Mouse (Mus musculus) lung, postnatal 25 days (tissue): ENCODE results near the gene Enpp6.

Experiments
- DNase-seq: peaks from one replicate; pipeline ENCODE4 v3.0.0; 2022; ENCODE audit warnings: low spot score

Enpp6 gene

DNA sequence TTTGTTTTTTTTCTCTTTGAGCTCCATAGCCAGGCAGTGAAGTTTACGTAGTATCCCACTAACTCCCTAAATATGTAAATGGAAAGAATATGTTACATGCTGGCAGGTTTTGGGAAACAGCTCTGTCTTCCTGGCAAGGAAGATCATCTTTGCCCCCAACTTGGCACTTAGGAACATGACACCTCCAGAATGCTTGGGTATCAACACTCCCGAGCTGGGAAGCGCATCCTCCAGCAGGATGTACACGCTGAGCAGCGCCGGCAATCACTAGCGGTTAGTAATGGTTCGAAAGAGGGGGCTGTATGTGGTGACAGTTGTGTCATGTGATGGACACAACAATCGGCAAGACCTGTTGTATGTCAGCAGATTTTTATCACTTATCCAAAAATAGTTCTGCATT is 80.4 kb downstream of the Enpp6 start:
- no peak for DNase-seq

DNA sequence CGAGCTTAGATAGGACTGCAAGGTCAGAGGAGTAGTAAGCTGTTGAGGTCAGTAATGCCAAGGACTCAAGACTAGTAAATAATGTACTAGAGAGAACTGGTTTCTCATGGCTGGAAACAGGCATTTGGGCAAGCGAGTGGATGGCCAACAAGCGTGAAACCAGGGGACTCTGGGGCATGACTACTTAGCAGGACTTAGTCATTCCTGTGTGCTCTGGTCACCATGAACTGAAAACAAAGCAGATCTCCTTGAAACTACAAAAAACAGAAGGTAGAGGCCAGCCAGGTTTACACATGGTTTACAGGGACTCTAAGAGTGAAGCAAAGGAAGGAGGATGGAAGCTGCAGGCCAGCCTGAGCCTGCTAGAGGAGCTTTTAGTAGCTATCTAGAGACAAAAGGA is 82.9 kb downstream of the Enpp6 start:
- DNase-seq: no peak

DNA sequence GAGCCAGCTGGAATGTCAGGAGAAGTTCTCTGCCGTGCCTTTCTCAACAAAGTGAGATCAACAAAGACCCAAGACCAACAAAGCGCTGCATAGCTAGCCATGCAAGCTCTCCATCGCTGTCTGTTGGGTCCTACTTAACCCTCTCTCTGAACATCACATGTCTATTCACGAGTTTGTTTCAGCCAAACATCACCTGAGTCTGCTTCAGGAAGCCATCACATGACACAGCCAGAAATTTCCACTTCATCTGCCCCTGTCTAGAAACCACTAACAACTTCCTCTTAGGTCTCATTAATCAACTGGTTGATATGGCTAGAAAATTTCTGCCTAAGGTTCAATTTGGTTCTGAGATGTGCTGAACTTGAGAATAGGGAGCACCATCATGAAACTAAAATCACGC is 85.3 kb downstream of the Enpp6 start:
- no peak for DNase-seq

DNA sequence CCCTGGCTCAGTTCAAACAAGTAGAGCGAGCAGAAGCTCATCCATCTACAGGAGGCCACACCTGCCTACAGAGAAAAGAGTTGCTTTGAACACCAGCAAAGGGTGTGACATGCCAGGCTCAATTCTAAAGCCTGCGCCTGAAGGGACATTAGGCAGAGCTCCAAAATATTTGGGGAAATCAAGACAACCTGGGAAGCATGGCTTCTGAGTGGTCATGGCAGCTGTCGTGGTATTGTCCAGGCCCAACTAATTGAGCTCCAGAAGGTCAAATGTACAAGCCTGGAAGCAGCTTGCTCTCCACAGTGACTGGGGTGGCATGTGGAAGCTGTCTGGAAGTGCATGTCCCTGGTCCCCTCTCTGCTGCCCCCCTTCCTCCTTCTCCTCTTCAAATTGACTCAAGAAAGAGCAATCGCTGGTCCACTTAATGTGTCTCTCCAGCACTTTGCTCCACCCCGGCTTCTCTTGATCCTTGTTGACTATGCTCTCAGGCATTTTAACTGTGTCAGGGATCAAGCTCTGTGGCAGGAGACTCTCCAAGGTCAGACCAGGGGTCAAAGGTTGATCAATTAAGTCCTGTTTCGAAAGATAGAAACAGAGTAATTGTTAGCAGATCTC is 89.4 kb downstream of the Enpp6 start:
- DNase-seq: peak; percentile 10

DNA sequence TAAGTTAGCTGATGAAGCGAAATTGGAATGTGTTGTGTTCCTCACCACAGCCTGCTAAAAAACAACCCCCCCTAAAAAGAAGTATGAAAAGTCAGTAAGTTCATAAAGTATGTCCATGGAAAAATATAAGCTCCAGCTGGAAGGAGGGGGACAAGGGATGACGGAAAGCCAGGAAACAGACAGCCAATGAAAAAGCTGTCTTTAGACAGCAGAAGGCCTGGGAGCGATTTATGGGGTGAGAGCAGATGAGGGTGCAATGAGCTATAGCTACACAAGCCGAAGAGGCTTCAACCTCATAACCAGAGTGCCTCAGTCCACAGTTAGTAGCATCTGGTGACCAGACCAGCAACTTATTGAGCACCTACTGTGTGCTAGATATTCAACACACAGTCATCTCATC is 93.3 kb downstream of the Enpp6 start:
- DNase-seq: no peak

DNA sequence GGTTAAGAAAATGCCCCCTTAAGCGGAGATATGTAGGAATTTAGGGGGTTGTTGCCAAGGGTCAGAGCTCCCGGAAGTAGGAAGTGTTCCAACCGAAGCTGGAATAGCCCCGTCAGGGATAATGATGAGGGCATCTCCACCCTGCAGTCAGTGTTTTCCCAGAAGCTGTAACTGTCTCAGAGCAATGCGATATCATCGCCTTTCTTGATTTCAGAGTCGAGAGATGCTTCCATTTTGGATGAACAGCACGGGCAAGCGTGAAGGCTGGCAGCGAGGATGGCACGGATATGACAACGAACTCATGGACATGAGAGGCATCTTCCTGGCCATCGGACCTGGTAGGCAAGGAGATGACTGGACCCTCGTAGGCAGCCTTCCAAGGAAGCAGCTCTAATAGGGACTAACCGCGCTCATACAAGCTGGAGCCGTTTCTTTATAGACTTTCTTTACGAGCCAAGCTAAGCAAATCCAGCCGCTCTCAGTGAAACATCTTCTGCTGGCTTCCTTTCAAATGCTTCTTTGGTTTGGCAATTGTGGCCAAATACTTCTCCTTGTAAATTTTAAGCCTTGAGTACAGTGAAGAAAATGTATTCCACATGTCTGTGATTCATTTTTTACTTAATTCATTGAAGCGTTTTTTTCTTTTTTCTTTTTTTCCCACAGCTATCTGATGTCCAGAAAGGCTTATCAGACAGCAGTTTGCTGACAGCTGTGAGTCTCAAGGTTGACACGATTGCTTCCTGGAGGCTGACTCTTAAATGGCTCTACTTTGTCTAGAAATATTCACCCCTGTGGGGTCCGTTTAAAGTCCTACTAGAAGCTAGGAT is 95.7 kb downstream of the Enpp6 start:
- DNase-seq: no peak

DNA sequence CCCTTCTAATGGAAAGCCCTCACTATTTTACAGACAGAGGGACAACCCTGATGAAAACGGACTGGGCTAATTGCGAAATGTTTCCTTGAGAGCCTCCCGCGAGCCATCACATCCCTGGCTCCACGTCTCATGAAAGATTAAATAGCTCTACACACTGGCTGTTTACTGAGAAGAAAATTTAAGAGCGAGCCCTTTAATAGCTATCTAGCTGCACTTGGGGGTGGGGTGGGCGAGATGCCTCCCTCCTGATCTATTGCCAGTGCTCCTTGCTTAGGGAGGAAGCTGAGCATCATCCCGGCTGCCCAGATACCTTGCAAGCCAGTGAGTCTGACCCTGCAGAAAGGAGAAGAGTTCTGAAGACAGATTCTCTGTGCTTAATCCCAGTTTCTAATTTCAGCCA is 103.3 kb downstream of the Enpp6 start:
- no peak for DNase-seq

DNA sequence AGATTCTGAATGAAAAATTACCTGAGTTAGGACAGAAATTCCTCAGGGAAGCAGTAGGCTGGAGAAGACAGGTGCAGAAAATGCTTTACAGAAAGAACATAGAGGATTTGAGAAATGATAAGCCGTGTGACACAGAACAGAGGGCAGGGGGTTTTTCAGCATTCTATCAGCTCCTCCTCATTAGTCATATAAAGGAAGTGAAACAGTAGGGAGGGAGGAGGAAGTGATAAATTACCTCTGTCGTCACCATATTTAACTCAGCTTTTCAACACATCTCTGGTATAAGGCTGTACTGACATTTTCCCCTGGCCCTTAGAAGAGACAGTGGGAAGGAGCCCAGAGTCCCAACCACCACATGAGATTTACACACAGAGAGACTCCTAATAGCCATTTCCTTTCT is 118.9 kb downstream of the Enpp6 start:
- DNase-seq: no peak

DNA sequence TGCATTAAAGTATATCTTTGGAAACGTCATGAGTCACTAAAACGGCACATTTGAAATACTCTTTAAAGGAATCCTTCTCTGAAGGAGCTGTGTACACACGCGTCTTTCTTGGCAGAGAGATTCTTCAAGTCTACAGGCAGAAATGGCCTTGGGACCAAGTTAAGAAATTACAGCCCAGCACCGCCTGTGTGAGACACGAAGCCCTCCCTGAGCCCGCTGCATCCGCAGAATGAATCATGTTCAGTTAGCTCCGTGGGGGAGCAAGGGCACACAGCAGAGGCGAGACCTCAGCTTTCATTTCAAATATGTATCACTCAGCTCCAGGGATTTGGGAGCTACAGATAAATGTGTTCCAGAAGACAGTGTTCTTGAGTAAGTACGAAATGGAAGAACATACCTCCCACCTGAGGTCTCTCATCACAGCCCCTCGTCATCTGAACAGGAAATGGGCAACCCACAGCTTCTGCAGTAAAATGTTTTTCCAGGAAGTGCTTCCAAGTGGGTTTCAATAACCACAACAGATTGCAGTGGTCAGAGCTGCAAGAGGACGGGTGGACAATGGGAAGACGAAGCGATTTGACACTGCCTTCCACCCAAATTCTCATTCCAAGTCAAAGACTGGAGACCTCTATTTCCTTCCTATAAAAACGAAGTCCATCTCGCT is 127.6 kb downstream of the Enpp6 start:
- no peak for DNase-seq

DNA sequence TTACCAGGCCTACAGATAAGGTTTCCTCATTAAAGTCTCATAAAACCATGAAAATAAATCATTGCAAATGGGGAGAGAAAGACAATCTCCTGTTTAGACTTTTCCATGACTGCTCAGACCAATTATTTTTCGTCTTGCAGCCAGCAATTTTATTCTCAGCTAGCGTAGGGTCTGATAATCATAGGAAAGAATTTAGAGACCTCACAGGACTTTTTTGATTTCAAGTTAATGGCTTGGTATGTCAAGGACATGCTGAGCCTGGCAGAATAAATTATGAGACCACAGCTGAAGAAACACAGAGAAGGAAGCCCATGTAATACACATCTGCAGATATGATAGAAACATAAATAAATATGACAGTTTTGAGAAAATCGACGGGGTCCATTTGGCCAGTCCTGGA is 130.6 kb downstream of the Enpp6 start:
- DNase-seq: no peak

DNA sequence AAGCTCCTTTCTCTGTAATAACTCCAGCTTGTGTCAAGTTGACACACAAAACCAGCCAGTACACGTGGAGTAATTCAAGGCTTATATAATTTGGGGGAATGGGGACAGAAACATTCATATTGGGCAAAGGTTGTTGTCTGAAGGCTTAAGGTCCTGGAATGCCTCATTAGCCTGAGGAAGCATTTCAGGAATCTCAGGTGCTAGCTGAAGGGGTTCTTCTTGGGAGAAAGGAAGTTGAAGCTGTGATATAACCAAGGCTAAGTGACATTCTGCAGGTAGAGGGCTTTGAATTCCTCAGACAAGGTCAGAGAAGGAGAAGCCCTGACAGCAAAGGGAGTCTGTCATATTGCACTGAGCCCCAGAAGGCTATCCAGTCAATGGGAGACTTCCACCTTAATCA is 133.2 kb downstream of the Enpp6 start:
- peak; percentile 39 for DNase-seq

DNA sequence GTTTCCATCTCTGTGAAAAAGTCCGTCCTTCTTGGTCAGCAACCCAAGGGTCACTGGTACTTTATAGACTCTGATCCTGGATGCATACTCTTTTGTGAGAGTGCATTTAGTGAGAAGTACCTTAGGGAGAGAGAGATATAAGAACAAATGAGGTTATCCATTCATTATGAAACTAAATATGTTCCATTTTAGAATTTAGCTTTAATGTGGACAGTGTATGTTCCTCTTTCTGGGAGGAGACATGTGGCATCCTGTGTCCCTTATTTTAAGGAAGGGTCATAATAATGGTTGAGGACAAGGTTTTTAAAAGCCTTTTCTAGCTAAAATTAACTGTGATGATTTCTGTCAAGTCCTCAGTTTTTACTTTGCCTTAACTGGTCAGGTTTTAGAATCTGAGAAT is 142.2 kb downstream of the Enpp6 start:
- no peak for DNase-seq

DNA sequence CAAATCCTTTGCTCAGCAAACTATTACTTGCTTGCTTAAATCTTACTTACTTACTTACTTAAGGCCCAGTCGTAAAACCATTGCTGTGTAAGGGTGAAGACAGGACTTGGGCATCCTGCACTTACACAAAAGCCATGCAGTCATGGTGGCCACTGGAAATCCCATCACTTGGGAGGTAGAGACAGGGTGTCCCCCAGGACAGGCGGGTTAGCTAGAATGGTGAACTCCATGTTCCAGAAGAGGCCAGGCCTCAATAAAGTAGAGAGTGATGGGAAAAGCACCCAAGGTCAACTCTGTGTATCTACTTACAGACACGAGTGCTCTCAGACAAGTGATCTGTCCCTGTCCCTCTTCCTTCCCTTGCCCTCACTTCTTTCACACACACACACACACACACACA is 146.7 kb downstream of the Enpp6 start:
- no peak for DNase-seq

DNA sequence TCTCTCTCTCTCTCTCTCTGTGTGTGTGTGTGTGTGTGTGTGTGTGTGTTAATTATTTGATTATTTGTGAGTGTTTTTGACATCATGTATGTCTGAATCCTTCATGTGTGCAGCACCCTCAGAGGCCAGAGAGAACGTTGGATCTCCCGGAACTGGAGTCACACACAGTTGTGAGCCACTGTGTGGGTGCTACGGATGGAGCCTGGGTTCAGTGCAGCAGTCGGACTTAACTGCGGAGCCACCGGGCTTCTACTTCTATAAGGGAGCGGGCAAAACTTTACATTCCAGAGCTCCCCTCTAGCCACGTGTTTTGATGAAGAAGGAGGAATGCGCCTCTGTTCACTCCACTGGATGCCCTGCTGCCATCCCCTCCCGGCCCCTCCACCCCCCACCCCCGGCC is 148.0 kb downstream of the Enpp6 start:
- no peak for DNase-seq

DNA sequence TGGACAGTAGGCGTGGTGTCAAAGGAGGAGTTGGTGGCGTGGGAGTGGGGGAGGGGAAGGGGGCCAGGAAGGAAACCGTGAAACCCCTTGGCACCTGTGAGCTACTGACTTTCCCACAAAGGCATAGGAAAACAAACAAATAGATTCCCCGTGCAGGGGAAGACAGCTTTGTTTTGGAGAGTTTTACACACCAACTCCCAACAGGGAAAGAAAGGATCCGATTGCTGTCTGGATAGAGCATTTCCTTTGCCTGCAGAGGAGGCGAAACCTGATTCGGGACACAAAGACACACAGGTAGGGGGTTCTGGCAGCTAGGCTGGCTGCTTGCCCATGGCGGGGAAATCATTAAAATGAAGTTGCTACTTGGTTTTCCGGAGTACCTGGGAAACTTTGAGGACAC is 148.9 kb downstream of the Enpp6 start:
- no peak for DNase-seq

DNA sequence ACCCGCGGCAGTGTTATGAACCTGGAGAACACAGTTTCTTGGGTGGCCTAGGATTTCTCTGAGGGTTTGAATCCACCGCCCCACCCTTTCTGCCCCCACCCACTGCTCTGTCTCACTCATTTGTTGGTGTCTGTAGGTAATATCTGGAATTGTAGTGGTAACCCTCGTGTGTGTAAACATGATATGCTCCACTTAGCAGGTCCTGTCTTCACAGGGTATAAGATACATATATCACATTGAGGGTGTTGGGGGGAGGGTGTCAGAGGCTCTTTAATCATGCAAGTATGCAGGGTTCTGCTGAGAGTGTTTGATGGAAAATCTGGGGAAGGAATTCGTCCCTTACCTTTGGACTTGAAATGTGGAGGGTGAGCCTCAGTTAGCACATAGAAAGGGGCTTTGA is 149.4 kb downstream of the Enpp6 start:
- DNase-seq: no peak

DNA sequence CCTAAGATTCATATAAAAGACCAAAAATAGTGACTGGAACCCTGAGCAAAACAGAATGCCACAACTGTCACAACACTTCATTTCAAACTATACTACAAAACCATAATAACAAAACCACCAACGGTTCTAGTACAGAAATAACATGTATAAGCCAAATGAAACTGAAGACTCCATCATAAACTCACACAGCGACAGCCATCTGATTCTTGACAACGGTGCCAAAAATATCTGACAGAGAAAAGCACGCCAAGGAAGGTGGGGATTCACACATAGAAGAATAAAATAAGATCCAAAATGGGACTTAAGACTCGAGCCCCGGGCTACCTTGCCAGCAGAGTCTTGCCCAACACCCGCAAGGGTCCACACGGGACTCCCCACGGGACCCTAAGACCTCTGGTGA is 158.6 kb downstream of the Enpp6 start:
- no peak for DNase-seq
